Mouse (Mus musculus): ENCODE measurements around the gene Map2k5.

Map2k5 gene

DNA sequence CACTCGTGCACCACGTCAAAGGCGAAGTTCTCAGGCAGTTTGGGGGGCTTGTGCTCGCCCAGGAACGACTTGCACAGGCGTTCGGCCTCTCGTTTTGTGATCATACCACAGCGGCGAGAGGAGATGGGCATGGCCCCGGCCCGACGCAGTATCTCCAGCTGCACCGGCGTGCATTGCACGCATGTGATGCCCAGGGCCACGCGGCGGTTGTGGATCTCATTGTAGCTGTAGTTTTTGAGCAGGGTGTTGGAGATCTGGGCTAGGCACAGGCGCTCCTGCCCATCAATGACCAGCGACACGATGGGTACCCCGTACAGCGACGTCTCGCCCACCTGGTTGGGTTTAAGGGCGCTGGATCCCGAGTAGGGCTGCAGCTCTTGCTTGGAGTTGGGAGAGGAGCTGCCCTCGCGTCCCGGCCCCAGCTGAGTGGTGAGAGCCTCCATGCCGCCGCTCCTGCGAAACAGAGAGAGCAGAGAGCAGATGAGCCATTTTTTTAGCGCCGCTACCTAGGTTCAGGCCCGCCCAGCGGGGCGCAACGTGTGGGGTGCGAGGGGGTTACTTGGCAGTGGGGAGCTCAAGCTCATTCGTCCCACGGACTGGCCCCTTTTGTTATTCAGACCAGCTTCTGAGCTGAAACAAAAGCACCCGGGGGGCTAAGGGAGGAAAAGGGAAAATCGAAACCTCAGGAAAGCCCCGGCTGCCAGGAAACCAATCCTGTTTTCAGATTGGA lies 231.4 kb downstream of the Map2k5 start:
- DNase-seq (ENCODE audit: inconsistent ontology term) = no peak

DNA sequence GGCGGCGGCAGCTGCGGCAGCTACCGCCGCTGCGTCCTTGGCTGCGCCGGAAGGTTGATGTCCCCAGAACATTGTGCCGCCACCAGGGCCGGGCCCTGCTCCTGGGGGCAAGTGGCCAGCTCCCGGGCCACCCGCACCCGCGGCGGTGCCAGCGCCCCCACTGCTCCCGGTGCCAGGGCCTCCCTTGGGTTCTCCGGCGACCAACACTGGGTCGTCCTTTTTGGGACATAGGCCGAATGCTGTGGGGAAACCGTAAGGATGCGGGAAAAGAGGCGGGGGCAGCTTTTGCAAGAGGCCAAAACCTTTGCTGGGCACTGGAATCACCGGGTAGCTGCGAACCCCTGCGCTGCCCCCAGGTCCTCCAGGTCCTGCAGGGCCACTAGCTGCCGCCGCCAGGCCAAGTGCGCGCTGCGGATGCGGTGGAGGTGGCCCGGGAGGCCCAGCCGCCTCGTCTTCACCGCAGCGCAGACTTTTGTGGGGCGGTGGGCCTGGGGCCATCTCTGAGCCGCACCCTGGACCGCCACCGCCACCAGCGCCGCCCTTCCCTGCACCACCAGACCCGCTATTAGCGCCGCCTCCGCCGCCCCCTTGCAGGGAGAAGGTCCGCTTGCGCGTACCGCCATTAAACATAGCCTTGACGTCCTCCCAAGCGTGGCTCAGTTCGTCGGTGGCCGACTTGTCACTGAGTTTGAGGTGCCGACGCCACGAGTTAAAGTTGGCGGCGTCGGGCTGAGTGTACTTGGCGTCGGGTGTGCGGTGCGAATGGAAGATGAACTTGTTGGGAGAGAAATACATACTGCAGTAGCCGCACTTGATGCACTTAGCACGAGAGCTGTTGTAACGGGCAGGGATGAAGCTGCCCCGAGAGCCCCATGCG lies 232.2 kb downstream of the Map2k5 start:
- DNase-seq (ENCODE audit: inconsistent ontology term) = no peak

DNA sequence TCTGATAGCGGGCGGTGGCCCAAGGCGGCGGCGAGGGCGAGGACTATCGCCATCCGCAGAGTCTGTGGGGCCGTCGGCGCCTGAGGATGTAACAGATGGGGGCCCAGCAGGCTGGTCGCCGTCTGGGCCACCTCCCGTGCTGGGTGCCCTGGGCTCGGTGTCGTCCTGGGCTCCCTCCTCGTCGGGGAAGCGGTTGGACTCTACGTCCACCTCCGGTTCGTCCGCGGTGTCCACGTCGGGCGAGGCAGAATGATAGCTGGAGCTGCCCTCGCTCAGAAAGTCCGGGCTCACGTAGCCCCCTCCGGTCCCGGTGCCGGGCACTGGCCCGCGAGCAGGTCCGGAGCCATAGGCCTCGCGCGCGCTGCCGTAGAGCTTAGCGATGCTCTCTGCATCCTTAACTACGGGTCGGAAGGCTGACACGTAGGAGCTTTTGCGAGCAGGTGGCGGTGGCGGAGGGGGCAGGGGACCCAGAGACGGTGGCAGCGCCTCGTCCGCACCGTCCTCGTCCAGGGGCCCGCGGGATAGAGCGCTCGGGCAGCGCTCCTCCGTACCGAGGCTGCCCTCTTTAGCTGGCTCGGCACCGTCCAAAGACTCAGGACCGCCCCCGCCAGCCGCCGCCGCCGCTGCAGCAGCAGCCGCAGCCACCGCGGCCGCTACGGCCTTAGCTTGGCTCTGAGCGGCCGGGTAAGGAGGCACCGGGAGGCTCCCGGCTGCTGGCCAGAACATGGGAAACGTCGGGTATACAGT lies 233.0 kb downstream of the Map2k5 start:
- DNase-seq (ENCODE audit: inconsistent ontology term) = no peak

DNA sequence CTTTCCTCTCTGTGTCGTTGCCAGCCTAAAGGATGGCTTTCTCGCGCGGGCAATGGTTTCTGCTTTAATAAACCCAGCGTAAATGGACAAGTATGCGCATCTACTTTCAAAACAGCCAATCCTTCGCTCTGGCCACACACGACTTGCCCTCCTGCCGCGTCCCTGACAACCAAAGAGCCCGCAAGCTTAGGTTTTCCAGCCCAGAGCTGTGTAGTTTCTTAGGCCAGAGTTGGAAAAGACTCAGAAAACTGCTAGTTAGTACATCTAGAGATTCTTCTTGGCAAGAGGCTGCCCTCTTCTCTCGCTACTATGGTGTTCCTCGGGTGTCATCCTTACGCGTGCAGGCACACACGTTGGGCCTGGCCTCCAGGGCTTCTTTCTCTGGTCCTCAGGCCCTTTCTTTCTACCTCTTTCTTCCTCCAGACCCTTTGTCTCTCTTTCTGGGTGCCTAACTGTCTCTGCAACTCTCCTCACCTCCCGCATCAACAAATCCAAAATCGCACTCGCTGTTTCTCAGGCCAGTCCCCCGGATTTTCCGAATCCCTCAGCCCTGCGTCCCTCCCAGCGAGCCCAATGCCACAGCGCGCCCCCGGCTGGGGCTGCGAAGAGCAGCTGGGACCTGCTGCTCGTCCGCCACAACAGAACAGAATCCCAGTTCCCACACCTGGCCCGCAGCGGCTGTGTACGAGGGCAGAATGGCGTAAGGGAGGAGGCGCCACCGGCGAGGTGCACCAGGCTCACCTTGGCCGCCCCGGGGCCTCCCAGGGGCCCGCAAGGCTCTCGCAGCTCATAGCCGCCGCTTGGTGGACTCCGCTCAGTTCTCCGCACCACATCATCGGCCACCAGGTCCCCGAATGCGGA lies 233.8 kb downstream of the Map2k5 start:
- DNase-seq (ENCODE audit: inconsistent ontology term) = no peak

DNA sequence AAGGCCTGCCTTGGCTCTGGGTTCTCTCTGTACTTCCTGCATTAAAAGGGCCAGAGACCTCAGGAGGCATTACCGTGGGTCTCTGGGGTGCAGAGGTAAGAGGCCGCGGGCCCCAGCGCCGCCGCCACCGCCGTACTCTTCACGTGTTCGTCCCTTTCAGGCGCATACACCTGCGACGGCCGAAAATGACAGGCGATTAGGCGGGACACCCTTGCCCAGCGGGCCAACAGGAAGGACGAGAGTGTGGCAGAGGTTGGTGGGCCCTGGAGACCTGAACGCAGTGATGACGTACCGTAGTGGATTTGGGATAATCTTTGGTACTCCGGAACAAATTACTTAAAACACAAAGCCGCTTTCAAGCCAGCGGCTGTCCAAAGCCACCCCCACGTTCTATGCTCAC lies 234.5 kb downstream of the Map2k5 start:
- no peak for DNase-seq (ENCODE audit: inconsistent ontology term)

DNA sequence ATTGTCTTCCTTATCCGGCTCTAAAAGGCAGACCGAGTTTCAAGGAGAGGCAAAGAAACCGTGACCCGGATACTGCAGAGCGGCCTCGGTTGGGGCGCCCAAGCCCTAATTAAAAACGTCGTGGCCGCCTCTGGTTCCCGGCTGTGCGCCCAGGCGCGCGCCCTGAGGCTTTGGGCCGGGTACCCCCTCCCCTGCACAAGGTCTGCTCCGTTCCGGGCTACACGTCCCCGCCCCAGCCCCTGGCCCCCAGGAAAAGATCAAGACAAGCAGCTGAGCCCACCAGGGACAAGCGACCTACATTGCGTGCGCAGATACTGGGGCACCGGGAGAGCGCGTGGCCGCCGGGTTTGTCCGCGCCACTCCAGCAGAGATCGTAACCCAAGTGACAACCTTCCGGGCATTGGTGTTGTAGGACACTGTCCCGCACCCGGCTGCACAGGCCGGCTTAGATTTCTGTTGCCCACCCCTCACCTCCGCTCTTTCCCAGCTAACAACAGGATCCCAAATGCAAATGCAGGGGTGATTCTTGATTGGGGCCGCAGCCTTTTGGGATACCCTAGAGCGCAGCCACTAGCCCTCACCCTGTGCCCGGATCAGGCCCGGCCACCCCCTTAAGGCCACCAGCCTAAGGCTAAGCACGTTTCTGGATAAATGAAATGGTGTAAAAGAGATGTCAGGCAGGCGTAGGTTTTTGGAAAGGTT lies 235.2 kb downstream of the Map2k5 start:
- no peak for DNase-seq (ENCODE audit: inconsistent ontology term)

DNA sequence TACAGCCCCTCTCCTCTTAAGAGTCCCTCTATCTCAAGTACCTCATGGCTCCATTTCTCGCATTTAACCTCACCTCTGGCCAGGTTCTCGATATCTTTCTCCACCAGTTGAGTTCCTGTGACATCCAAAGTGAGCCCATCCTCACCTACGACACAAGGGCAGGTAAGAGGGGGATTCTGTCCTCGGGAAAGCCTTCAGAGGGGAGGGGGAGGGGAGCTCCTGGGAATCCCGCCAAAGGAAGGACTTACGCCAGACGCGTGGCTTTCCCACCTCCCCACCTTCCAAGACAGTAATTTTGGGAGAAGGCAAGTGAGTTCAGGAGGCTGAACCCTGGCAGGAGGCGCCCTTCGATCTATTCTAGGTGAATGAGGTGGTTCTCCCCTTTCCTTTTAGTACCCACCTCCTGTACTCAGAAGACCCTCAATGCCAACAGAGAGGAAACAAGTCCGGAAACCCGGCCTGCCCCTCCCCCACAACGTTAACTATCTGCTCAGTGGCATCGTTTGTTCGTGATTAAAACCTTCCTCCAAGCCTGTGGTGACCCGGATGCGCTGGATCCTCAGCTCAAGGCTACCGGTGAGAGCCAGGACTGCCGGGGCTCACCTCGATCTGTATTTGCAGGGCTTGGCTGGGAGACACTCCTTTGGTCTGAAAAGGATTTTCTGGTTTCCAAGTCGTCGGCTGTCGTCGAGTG lies 235.9 kb downstream of the Map2k5 start:
- DNase-seq (ENCODE audit: inconsistent ontology term) = no peak

DNA sequence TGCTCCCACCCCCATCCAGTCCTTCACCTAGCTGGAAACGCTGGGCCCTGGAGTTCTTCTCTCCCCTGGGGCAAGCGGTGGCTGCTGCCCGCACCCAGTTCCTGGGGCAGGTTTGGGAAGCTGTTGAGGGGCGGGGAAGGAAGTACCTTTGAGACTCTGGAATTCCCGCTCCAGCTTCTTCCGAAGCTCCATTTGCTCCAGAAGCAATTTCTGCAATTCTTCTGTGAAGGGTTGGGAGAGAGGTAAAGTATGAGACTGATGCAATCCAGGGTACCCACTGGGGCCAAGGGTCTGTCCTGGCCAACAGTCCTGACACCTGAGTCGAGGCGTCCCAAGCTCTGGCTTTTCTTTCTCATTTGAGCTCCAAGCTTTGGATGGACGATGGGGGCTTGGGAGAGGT lies 237.5 kb downstream of the Map2k5 start:
- no peak for DNase-seq (ENCODE audit: inconsistent ontology term)

DNA sequence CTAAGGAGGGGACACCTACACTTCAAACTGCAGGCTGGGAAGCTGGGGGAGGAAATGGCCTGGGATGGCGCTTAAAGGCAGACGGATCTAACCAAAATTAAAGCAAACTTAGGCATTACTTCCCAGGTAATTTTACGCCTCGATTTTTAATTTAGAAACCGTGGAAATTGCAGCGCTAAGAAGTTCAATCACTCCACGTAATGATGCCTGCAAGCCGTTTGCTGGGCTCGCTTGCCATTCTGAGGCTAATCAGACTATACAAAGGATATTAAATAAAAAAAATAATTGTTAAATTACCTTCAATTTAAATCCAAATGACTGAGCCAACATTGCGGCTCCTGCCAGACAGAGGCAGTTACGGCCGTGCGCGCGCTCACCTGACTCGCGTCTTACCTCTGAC lies 238.0 kb downstream of the Map2k5 start:
- no peak for DNase-seq (ENCODE audit: inconsistent ontology term)

DNA sequence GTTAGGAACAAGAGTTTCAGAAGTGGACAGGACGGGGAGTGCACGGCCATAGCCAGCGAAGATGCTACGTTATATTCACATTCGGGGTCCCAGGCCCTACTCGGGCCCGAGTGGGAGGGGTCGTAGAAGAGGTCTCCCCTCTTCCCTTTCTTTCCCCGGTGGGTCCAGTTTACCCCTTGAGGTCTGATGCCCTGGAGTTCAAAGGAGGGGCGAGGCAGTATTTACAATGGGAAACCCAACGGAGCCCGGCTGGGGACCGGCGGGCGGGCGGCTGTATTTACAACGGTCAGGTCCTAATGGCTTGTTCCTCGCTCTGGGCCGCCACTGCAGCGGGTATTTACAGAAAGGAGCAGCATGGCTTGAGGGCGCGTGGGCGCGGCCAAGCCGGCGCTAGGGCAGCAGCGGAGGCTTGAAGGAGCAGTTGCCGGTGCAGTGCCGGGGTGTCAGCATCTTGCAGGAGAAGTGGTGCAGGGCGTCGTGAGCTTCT lies 239.2 kb downstream of the Map2k5 start:
- no peak for DNase-seq (ENCODE audit: inconsistent ontology term)

DNA sequence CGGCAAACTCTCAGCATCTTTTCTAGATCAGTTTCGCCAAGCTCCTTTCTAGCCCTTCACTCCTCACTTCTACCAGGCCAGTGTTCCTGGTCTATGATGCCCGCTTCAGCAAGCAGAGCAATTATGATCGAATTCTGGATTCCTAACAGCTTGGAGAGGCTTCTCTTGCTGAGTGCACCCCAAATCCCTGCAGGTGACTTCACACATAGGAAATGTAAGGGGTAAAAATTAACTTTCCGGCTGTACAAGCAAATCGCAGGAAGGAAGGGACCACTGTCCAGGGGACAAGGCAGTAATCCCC lies 240.1 kb downstream of the Map2k5 start:
- no peak for DNase-seq (ENCODE audit: inconsistent ontology term)

DNA sequence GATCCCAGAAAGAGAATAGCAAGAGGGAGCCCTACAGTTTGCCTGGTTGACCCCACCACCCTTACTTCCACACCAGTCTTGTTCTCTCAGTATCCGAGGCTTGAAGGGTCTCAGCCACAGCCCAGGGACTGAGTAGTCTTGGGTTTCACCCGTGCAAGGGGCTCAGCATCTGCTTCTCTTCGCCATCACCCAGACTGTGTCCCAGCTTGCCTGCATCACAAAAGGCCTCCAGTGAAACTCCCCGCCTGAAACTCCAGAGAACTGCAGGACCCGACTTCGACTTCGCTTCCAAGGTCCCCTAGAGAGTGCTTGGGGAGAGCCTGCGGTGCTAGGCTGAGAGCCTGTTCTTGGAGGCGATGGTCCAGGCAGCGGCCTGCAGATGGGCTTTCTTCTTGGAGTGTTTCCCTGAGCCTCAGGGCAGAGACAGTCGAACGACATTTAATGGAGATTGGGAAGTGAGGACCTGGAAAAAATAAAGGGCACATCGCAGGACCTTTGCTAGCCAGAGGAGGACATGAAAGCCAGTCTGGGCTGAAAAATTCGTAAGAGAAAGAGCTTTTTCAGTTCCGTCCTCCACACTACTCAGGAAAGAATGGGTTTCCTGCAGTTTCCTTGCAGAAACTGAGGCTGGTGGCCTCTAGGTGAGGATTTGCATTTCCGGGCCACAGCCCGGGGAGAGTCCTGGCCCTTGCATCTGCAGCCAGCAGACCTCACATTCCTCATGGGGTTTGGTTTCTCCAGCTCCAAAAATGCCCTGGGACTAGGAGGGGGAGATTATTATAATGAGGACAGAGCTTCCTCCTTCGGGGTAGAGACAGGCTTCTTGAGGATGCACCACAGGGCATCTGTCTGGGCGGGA lies 240.7 kb downstream of the Map2k5 start:
- DNase-seq (ENCODE audit: inconsistent ontology term) = no peak

DNA sequence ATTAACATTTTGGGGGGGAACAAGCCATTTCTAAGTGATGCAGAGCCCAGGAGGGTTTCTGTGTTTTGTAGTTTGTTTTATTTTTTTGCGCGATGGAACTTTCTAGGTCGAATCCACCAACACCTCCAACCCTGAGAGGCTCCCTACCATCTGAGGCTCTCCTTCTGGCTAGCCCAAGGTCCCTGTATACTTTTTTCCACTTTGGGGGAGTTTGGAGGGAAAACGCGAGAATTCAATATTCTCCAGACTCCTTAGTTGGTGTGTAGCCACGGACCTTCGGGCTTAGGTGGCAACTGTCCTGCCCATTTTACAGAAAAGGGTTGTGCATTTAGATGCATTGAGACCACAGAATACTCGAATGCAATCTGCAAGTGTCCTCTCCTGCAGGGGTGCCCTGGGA lies 241.5 kb downstream of the Map2k5 start:
- DNase-seq (ENCODE audit: inconsistent ontology term) = no peak

DNA sequence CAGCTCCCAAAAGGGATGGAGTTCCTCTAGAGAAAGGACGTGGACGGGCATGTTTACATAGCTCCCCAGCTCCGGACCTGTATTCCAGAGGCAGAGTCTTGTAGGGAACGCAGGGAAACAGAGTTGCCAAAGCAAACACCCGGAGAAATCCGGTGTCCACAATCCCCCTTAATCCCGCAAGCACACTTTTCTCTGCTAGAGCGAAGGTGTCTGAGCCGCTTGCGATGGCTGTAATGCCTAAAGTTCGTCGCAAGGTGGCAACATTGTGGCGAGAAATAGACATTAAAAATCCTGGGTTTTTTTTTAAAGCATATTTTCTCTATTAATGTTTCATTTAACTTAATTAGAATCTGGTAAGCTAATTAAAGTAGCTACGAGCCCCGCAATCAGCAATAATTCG lies 241.9 kb downstream of the Map2k5 start:
- DNase-seq (ENCODE audit: inconsistent ontology term) = peak; percentile 41

DNA sequence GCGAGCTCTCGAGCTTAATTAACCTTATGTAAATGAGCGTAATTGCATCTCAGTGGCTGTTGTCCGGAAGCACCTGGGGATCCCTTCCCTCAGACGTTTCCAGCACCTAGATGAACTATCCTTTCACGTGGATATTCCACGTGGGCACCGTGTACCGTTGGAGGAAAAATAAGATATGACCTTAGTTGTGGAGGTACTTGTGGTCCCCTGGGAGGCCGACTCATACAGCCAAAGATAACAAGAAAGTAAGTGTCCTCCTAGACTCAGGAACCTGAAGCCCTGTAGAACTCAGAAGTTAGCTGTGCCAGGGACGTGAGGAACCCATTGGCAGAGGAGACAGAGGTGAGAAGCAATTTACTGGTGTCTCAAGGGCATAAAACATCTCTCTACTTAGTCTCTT lies 242.3 kb downstream of the Map2k5 start:
- no peak for DNase-seq (ENCODE audit: inconsistent ontology term)

DNA sequence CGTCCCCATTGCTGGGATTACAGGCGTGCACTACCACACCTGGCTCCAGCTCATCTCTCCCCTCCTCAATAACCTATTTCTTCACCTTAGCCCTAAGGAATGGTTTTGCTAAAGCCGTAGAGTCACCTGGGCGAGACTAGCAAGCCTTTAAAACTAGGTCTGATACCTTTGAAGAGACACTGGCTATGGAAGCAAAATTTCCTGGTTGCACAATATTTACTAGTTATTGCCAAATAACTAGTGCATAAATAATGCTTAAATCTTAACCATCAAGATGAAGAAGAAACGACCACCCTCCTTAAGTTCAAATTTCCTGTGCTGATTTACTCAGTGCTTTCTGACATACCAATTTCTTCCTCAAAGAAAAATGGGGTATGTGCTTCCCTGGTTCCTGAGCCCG lies 244.0 kb downstream of the Map2k5 start:
- DNase-seq (ENCODE audit: inconsistent ontology term) = no peak

DNA sequence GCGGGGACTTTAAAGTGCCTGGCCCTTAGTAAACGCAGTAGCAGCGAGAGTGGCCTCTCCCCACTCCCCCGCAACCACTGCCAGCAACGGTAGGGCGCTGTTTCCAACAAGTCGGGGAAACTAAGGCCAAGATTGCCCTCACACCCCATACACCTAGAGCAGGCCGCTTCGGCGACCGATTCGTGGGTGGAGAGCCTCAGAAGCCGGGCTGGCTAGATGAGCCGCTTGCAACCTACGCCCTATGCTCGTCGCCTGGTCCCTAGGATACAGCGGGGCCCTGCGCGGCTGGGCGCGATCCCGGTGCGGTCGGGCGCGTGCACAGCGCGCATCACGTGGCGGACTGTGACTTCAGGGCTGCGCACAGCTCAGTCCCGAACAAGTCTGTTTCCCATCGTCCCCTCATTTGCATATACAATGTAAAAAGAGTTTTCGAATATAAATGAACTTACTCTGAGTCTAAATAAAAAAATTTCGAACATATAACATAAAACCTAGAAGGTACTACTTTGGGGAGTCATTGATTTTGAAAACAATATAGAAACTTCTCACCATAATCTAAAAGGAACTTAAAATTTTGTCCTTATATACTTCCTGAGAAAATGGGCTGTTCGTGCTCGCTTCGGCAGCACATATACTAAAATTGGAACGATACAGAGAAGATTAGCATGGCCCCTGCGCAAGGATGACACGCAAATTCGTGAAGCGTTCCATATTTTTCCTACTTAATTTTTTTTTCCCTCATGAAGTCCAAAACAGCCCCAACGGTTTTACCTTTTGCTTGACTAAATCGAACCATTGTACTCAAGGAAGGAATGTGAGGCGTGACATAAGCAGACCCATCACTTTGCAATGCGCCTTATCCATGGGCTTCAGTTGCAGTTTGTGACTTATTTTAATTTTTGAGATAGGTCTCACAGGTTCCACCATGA lies 244.8 kb downstream of the Map2k5 start:
- peak; percentile 94 for DNase-seq (ENCODE audit: inconsistent ontology term)

DNA sequence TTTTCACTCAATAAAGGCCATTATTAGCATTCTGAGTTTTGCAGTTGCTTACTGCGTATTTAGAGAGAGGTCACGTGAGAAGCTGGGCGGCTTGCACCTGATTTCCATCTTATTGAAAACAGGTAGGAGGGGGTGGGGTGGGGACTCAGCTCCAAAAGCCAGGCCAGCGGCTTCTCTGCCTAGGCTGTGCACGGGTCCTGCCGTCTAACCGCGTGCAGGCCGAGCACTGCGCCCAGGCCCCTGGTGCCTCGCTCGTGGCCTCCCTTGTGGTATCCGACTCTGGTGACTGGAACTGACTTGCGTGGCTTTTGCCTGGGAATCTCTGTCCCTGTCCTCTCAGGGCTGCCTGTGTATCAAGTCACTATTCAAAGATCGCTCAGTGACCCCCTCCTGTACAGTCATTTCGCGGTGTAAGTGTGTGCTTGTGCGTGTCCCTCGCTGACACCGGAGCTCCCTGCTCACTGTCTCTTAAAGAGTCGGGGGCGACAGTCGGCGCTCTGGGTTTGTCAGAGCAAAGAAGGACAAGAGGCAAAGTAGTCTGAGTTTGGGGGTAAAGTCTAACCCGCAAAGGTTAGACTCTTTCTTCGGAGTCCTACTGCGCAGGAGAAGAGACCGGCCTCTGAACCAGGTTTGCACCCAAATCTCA lies 245.6 kb downstream of the Map2k5 start:
- DNase-seq (ENCODE audit: inconsistent ontology term) = no peak

All from Muller cell, postnatal 12 days (primary cell).